Mouse (Mus musculus) liver, embryonic 15.5 days (tissue): ENCODE data around the gene Gsto2. TPM values are rescaled to one million over a fixed set of nuclear protein-coding genes. Genes with fewer than 3 reads are reported as not detected.

Source experiments
- ATAC-seq: fragments of 200-750 bp; cut with Nextera tagmentation; 2 replicates; pipeline ENCODE4 v1.8.0; 2017; ENCODE audit warnings: moderate number of reproducible peaks, mild to moderate bottlenecking, moderate library complexity; ENCODE audit not compliant: insufficient read depth
- H3K27ac ChIP-seq: fragments of 300-500 bp; sonication (generic); replicated peaks from 2 replicates; pipeline ENCODE4 v1.5.1; 2015; ENCODE audit warnings: mild to moderate bottlenecking, inconsistent platforms
- H3K27me3 ChIP-seq: fragments of 300-500 bp; sonication (generic); 2 replicates; pipeline ENCODE4 v1.6.1; 2015; ENCODE audit warnings: mild to moderate bottlenecking, inconsistent platforms
- H3K36me3 ChIP-seq: fragments of 300-500 bp; sonication (generic); replicated peaks from 2 replicates; pipeline ENCODE4 v1.6.1; 2015; ENCODE audit warnings: moderate library complexity, mild to moderate bottlenecking, inconsistent platforms
- H3K4me1 ChIP-seq: fragments of 300-500 bp; sonication (generic); replicated peaks from 2 replicates; pipeline ENCODE4 v1.6.1; 2015; ENCODE audit warnings: inconsistent platforms
- H3K4me2 ChIP-seq: fragments of 300-500 bp; sonication (generic); 2 replicates; pipeline ENCODE4 v1.6.1; 2015; ENCODE audit warnings: moderate library complexity, mild to moderate bottlenecking, inconsistent platforms
- H3K4me3 ChIP-seq: fragments of 300-500 bp; sonication (generic); replicated peaks from 2 replicates; pipeline ENCODE4 v1.5.1; 2015; ENCODE audit warnings: mild to moderate bottlenecking, inconsistent platforms
- H3K9ac ChIP-seq: fragments of 300-500 bp; sonication (generic); 2 replicates; pipeline ENCODE4 v1.6.1; 2015; ENCODE audit warnings: moderate library complexity, mild to moderate bottlenecking, inconsistent platforms
- H3K9me3 ChIP-seq: fragments of 300-500 bp; sonication (generic); replicated peaks from 2 replicates; pipeline ENCODE4 v1.6.1; 2016; ENCODE audit warnings: inconsistent platforms
- WGBS: fragments of 180-500 bp; shearing (Covaris S2); methylation state at CpG from one replicate; pipeline ENCODE4 v1.1.7; 2015; ENCODE audit warnings: mixed read lengths; ENCODE audit not compliant: insufficient replicate concordance; 5-methylcytosine and 5-hydroxymethylcytosine counted together
- polyA plus RNA-seq: library from polyadenylated mRNA; unstranded; fragments of >200 nt; fragmentation: Nextera tagmentation; extraction: Ambion mirVana; gene quantifications from 2 replicates; pipeline ENCODE4 v1.2.1, GENCODE M21; 2015

The Gsto2 gene
- polyA plus RNA-seq, 1 experiment from 2014 or later = 0.13 TPM

- H3K9me3 ChIP-seq = no peaks in the 10 kb centered on the region
- H3K27ac ChIP-seq = no peak overlapping the region
- WGBS = 75% methylated on average over 6 of the region's 6 CpGs
- no peaks in the 10 kb centered on the region for H3K27me3 ChIP-seq
- no peak overlapping the region for H3K4me3 ChIP-seq
- no peak for ATAC-seq
- H3K36me3 ChIP-seq = peaks cover 27% of the 10 kb centered on the region; the same call in 1 of the 2 replicates
- no peak overlapping the region for H3K4me2 ChIP-seq
- H3K4me1 ChIP-seq = peaks cover 10% of the 10 kb centered on the region
- no peak overlapping the region for H3K9ac ChIP-seq
Measured at GRCm38 (mm10) chr19:47893092-47893491, 27.8 kb downstream of the Gsto2 start.

- Histone ChIP-seq H3K27me3 (no peaks in the 10 kb centered on the region), H3K27ac (peak overlapping the region; percentile 52), H3K36me3 (peaks cover 27% of the 10 kb centered on the region; the same call in 1 of the 2 replicates), H3K4me2 (0 out of 2 replicates have a peak overlapping the region, but pooled peaks have one; percentile 25), H3K9me3 (no peaks in the 10 kb centered on the region), H3K4me1 (peaks cover 54% of the 10 kb centered on the region), H3K4me3 (no peak overlapping the region), H3K9ac (no peak overlapping the region)
- ATAC-seq = peak; percentile 86
- WGBS = 25% methylated on average over 8 of the region's 8 CpGs
Measured at GRCm38 (mm10) chr19:47898472-47899079, 33.2 kb downstream of the Gsto2 start.

- no peaks in the 10 kb centered on the region for H3K9me3 ChIP-seq
- no peak for ATAC-seq
- no peak overlapping the region for H3K4me2 ChIP-seq
- WGBS = 43% methylated on average over 6 of the region's 6 CpGs
- no peaks in the 10 kb centered on the region for H3K27me3 ChIP-seq
- peaks cover 27% of the 10 kb centered on the region; the same call in 1 of the 2 replicates for H3K36me3 ChIP-seq
- H3K4me3 ChIP-seq = no peak overlapping the region
- H3K4me1 ChIP-seq = peaks cover 57% of the 10 kb centered on the region
- no peak overlapping the region for H3K27ac ChIP-seq
- no peak overlapping the region for H3K9ac ChIP-seq
Measured at GRCm38 (mm10) chr19:47900012-47900411, 34.7 kb downstream of the Gsto2 start.

GRCm38 (mm10) chr19:47900558-47900957 is 35.2 kb downstream of the Gsto2 start:
- Histone ChIP-seq H3K36me3 (peaks cover 23% of the 10 kb centered on the region; the same call in 1 of the 2 replicates), H3K27me3 (no peaks in the 10 kb centered on the region), H3K4me1 (peaks cover 62% of the 10 kb centered on the region), H3K4me3 (no peak overlapping the region), H3K9me3 (no peaks in the 10 kb centered on the region), H3K4me2 (no peak overlapping the region), H3K27ac (no peak overlapping the region), H3K9ac (no peak overlapping the region)
- ATAC-seq = no peak
- 76% methylated on average over 10 of the region's 10 CpGs for WGBS

GRCm38 (mm10) chr19:47902316-47903201 is 37.2 kb downstream of the Gsto2 start:
- Histone ChIP-seq H3K4me2 (no peak overlapping the region), H3K4me3 (no peak overlapping the region), H3K9me3 (no peaks in the 10 kb centered on the region), H3K27ac (no peak overlapping the region), H3K4me1 (peaks cover 72% of the 10 kb centered on the region), H3K36me3 (peaks cover 3% of the 10 kb centered on the region; the same call in 1 of the 2 replicates), H3K27me3 (no peaks in the 10 kb centered on the region), H3K9ac (no peak overlapping the region)
- no peak for ATAC-seq
- WGBS = 67% methylated on average over 13 of the region's 13 CpGs

GRCm38 (mm10) chr19:47903679-47904078 is 38.3 kb downstream of the Gsto2 start:
- H3K4me1 ChIP-seq = peaks cover 72% of the 10 kb centered on the region
- 66% methylated on average over 4 of the region's 4 CpGs for WGBS
- H3K36me3 ChIP-seq = no peaks in the 10 kb centered on the region
- H3K9ac ChIP-seq = no peak overlapping the region
- no peak overlapping the region for H3K4me3 ChIP-seq
- no peaks in the 10 kb centered on the region for H3K27me3 ChIP-seq
- H3K27ac ChIP-seq = no peak overlapping the region
- no peaks in the 10 kb centered on the region for H3K9me3 ChIP-seq
- ATAC-seq = no peak
- no peak overlapping the region for H3K4me2 ChIP-seq

GRCm38 (mm10) chr19:47905081-47905480 is 39.7 kb downstream of the Gsto2 start:
- ATAC-seq = no peak
- Histone ChIP-seq H3K4me3 (no peak overlapping the region), H3K27me3 (no peaks in the 10 kb centered on the region), H3K4me2 (no peak overlapping the region), H3K9me3 (no peaks in the 10 kb centered on the region), H3K36me3 (no peaks in the 10 kb centered on the region), H3K9ac (no peak overlapping the region), H3K4me1 (peaks cover 72% of the 10 kb centered on the region), H3K27ac (no peak overlapping the region)
- 56% methylated on average over 4 of the region's 4 CpGs for WGBS

- no peak overlapping the region for H3K27ac ChIP-seq
- 71% methylated on average over 5 of the region's 5 CpGs for whole genome bisulfite sequencing
- H3K4me3 ChIP-seq = no peak overlapping the region
- H3K27me3 ChIP-seq = no peaks in the 10 kb centered on the region
- peaks cover 72% of the 10 kb centered on the region for H3K4me1 ChIP-seq
- H3K9ac ChIP-seq = no peak overlapping the region
- no peaks in the 10 kb centered on the region for H3K36me3 ChIP-seq
- no peak overlapping the region for H3K4me2 ChIP-seq
- ATAC-seq = no peak
- no peaks in the 10 kb centered on the region for H3K9me3 ChIP-seq
Measured at GRCm38 (mm10) chr19:47905603-47906002, 40.3 kb downstream of the Gsto2 start.

- Histone ChIP-seq H3K4me3 (no peak overlapping the region), H3K9me3 (no peaks in the 10 kb centered on the region), H3K4me1 (peaks cover 71% of the 10 kb centered on the region), H3K27me3 (no peaks in the 10 kb centered on the region), H3K4me2 (no peak overlapping the region), H3K27ac (no peak overlapping the region), H3K9ac (no peak overlapping the region), H3K36me3 (0 out of 2 replicates have a peak, but pooled peaks cover 4% of the 10 kb centered on the region)
- ATAC-seq = no peak
- 79% methylated on average over 9 of the region's 9 CpGs for WGBS
Measured at GRCm38 (mm10) chr19:47907596-47907995, 42.3 kb downstream of the Gsto2 start.

GRCm38 (mm10) chr19:47908961-47909371 is 43.6 kb downstream of the Gsto2 start:
- Histone ChIP-seq H3K9me3 (no peaks in the 10 kb centered on the region), H3K27ac (no peak overlapping the region), H3K4me3 (no peak overlapping the region), H3K4me2 (peak overlapping the region; percentile 48), H3K27me3 (no peaks in the 10 kb centered on the region), H3K9ac (no peak overlapping the region), H3K4me1 (peaks cover 64% of the 10 kb centered on the region), H3K36me3 (0 out of 2 replicates have a peak, but pooled peaks cover 7% of the 10 kb centered on the region)
- ATAC-seq = no peak
- WGBS = 36% methylated on average over 6 of the region's 6 CpGs
